Mouse (Mus musculus) cortical plate, adult 2 months (tissue): Measurements from ENCODE around the gene Grn. TPM values are rescaled to one million over a fixed set of nuclear protein-coding genes. Genes with fewer than 3 reads are reported as not detected.

Experiments
- H3K27ac ChIP-seq: fragments of 200-500 bp; 2 replicates; pipeline ENCODE4 v1.5.1; 2012; ENCODE audit warnings: low read length, control low read depth, inconsistent platforms; ENCODE audit not compliant: insufficient read depth
- H3K4me1 ChIP-seq: fragments of 200-500 bp; 2 replicates; pipeline ENCODE4 v1.6.1; 2011; ENCODE audit warnings: low read length; ENCODE audit not compliant: control insufficient read depth, insufficient read depth
- H3K4me3 ChIP-seq: fragments of 200-500 bp; 2 replicates; pipeline ENCODE4 v1.5.1; 2011; ENCODE audit warnings: mild to moderate bottlenecking, low read length, control low read depth; ENCODE audit not compliant: insufficient read depth
- CTCF ChIP-seq: fragments of 200-500 bp; IDR thresholded peaks from 2 replicates; pipeline ENCODE4 v1.5.1; 2011; ENCODE audit warnings: mild to moderate bottlenecking, control low read depth, low read length; ENCODE audit not compliant: insufficient read depth; ENCODE audit errors: extremely low read depth
- POLR2A ChIP-seq: fragments of 200-500 bp; IDR thresholded peaks from 2 replicates; pipeline ENCODE4 v1.6.1; 2011; ENCODE audit warnings: mild to moderate bottlenecking, low read length, control low read depth; ENCODE audit not compliant: insufficient read depth; ENCODE audit errors: extremely low read depth
- polyA plus RNA-seq: library from polyadenylated mRNA; depleted of rRNA; stranded (reverse); fragments of >200 nt; gene quantifications from 2 replicates; pipeline ENCODE4 v1.2.3, GENCODE M21; 2012; rRNA removed

The Grn gene
- polyA plus RNA-seq, 1 experiment = 64.6 TPM

- no peak for TF ChIP-seq CTCF
- no peak for TF ChIP-seq POLR2A
- Histone ChIP-seq H3K27ac (no peak overlapping the region), H3K4me3 (no peak overlapping the region), H3K4me1 (no peaks in the 10 kb centered on the region)
Measured at GRCm38 (mm10) chr11:102481779-102482178, 51.7 kb downstream of the Grn start.

Other genes starting within 250 kb of the Grn start
- 33.2 and 34.4 TPM in 2 replicates for gene Lsm12, start 245.0 kb upstream of the Grn start, polyA plus RNA-seq
- 97.1 TPM in 2 replicates for gene G6pc3, start 240.7 kb upstream of the Grn start, polyA plus RNA-seq
- 191 and 237 TPM in 2 replicates for gene Hdac5, start 200.1 kb upstream of the Grn start, polyA plus RNA-seq
- gene BC030867, start 181.4 kb upstream of the Grn start, polyA plus RNA-seq = 1.3 and 1.4 TPM in 2 replicates
- 1.9 and 2.2 TPM in 2 replicates for gene Asb16, start 161.6 kb upstream of the Grn start, polyA plus RNA-seq
- gene Tmub2, start 145.4 kb upstream of the Grn start, polyA plus RNA-seq = 95.3 and 97.0 TPM in 2 replicates
- gene Atxn7l3, start 133.7 kb upstream of the Grn start, polyA plus RNA-seq = 171 and 180 TPM in 2 replicates
- gene Ubtf, start 110.6 kb upstream of the Grn start, polyA plus RNA-seq = 84.1 and 86.8 TPM in 2 replicates
- 0.02 and 0.04 TPM in 2 replicates for gene Slc4a1, start 64.1 kb upstream of the Grn start, polyA plus RNA-seq
- gene Rundc3a, start 36.9 kb upstream of the Grn start, polyA plus RNA-seq = 511 and 558 TPM in 2 replicates
- gene Slc25a39, start 22.4 kb upstream of the Grn start, polyA plus RNA-seq = 85.9 and 88.4 TPM in 2 replicates
- 77.9 and 78.3 TPM in 2 replicates for gene Fam171a2, start 17.4 kb downstream of the Grn start, polyA plus RNA-seq
- 4.1 and 4.9 TPM in 2 replicates for gene Itga2b, start 39.8 kb downstream of the Grn start, polyA plus RNA-seq
- gene Gpatch8, start 126.1 kb downstream of the Grn start, polyA plus RNA-seq = 62.0 and 62.3 TPM in 2 replicates
- 8.0 and 8.2 TPM in 2 replicates for gene Gm11627, start 149.1 kb downstream of the Grn start, polyA plus RNA-seq
- 11.4 and 11.8 TPM in 2 replicates for gene Fzd2, start 174.1 kb downstream of the Grn start, polyA plus RNA-seq
- gene Meioc, start 233.4 kb downstream of the Grn start, polyA plus RNA-seq = not detected in 2 replicates